Mouse (Mus musculus): Measurements from ENCODE around the gene Mapk8ip2.

GRCm38 (mm10) chr15:89475293-89475600 is 21.5 kb downstream of the Mapk8ip2 start:
- no peak for TF ChIP-seq CTCF (IDR thresholded peaks at IDR 0.05; ENCODE audit: control insufficient read depth, insufficient read depth, insufficient replicate concordance, low read depth, low read length)
- TF ChIP-seq POLR2A (IDR thresholded peaks at IDR 0.05; ENCODE audit: control insufficient read depth, low read depth, low read length): no peak

Data from testis, adult 2 months (tissue).